Mouse (Mus musculus): ENCODE measurements around the gene Atp8a2. TPM values are rescaled to one million over a fixed set of nuclear protein-coding genes. Genes with fewer than 3 reads are reported as not detected.

The Atp8a2 gene
- polyA plus RNA-seq, 1 experiment, result 0.01 TPM

DNA sequence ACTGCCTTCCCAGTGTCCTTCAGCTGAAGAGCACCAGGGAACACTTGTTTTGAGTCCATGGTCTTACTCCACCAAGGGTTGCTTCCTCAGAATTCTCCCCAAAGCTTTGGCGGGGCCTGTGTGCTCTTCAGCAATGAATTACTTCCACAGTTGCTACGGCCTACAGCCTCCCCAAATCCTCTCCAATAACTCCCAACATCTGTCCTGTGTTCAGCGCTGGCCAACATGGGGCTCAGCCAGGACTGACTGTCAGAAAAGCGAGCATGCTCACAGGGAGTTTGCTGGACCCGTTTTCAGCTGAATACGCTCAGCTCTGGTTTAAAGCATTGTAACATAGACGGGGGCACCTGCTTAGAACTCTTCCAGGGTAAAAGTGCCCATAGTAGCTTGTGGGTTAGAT lies 489.0 kb downstream of the Atp8a2 start:
- H3K27me3 ChIP-seq (ENCODE audit: control insufficient read depth), result no peaks in the 10 kb centered on the region
- no peaks in the 10 kb centered on the region for H3K36me3 ChIP-seq (ENCODE audit: control insufficient read depth)
- TF ChIP-seq TAL1 (IDR thresholded peaks at IDR 0.05; ENCODE audit: low read length) (no peak), GATA1 (IDR thresholded peaks at IDR 0.05; ENCODE audit: low read length) (no peak)
- H3K4me1 ChIP-seq (ENCODE audit: control insufficient read depth), result no peaks in the 10 kb centered on the region
- no peak overlapping the region for H3K4me3 ChIP-seq (replicated peaks)
- H3K9me3 ChIP-seq (ENCODE audit: control insufficient read depth, low read length), result no peaks in the 10 kb centered on the region

DNA sequence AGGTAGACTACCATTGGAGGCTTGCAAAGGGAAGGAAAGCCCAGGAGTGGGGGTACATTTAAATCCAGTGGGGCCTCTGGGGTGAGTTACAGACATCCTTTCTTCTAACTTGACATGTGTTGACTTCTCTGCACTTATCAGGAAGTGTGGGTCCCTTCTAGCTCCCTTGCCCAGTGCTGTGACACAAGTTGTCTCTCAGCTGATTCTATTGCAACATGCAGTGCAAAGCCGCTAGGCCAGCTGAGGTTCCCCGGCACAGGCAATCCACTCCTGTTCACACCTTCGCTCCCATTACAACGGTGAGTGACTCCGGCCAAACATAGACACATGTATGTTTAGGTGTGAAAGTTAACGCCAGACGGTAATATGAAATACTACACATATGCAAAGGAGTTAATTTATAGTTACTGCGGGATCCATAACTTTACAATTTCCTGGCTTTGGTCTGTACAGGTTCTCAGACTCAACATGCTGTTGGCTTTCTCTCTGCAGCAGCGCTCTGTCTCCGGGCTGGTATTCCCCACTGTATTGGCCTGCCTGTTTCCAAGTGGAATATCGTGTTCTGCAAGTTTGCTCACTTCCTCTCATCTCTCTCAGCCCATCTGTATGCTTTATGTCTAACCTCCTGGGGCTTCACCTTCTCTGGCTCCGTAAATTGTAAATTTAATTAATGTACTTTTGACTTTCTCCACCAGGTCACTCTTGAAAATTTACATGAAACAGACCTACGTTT lies 491.5 kb downstream of the Atp8a2 start:
- no peaks in the 10 kb centered on the region for H3K27me3 ChIP-seq (ENCODE audit: control insufficient read depth)
- H3K36me3 ChIP-seq (ENCODE audit: control insufficient read depth), result no peaks in the 10 kb centered on the region
- H3K4me3 ChIP-seq (replicated peaks), result no peak overlapping the region
- no peaks in the 10 kb centered on the region for H3K9me3 ChIP-seq (ENCODE audit: control insufficient read depth, low read length)
- H3K4me1 ChIP-seq (ENCODE audit: control insufficient read depth), result no peaks in the 10 kb centered on the region
- TF ChIP-seq TAL1 (IDR thresholded peaks at IDR 0.05; ENCODE audit: low read length) (no peak), GATA1 (IDR thresholded peaks at IDR 0.05; ENCODE audit: low read length) (no peak)

DNA sequence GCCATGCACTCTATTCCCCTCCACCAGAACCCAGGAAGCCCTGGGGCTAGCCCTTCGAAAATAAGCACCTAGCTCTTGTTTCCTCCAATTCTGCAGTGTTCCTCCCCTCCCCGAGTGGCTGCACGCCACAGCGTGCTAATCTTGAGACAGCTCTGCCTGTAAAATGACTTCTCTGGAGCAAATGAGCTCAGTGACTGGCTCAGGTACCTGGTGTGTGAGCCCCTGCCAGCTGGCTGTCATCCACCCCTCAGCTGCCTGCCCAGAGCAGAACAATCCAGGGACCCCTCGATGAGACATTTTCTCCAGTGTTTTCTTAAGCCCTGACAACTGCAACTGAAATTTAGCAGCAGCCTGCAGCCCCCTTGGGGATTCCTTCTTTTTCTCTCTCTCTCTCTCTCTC lies 495.5 kb downstream of the Atp8a2 start:
- H3K4me1 ChIP-seq (ENCODE audit: control insufficient read depth), result no peaks in the 10 kb centered on the region
- H3K36me3 ChIP-seq (ENCODE audit: control insufficient read depth), result no peaks in the 10 kb centered on the region
- no peaks in the 10 kb centered on the region for H3K27me3 ChIP-seq (ENCODE audit: control insufficient read depth)
- no peak overlapping the region for H3K4me3 ChIP-seq (replicated peaks)
- no peak for TF ChIP-seq GATA1 (IDR thresholded peaks at IDR 0.05; ENCODE audit: low read length)
- no peak for TF ChIP-seq TAL1 (IDR thresholded peaks at IDR 0.05; ENCODE audit: low read length)
- no peaks in the 10 kb centered on the region for H3K9me3 ChIP-seq (ENCODE audit: control insufficient read depth, low read length)

DNA sequence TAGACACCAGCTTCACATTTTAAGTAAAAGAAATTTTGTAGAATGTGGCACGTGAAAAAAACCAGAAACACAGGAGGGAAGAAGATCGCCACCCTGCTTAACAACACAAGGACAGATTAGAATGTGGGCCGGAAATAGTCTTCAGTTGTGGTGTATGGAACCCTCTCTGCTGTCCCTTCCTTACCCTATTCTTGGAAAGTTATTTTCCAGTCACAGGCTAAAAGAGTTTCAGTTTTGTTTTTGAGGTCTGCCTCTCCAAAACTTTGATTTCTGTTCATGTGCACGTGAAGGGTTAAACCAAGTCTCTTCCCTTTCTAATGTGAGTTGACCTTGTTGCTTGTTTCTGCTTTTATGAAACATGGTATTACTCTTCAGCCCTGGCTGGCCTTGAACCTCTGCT lies 501.8 kb downstream of the Atp8a2 start:
- TF ChIP-seq GATA1 (IDR thresholded peaks at IDR 0.05; ENCODE audit: low read length) (no peak), TAL1 (IDR thresholded peaks at IDR 0.05; ENCODE audit: low read length) (no peak)
- no peaks in the 10 kb centered on the region for H3K9me3 ChIP-seq (ENCODE audit: control insufficient read depth, low read length)
- no peaks in the 10 kb centered on the region for H3K27me3 ChIP-seq (ENCODE audit: control insufficient read depth)
- no peak overlapping the region for H3K4me3 ChIP-seq (replicated peaks)
- no peaks in the 10 kb centered on the region for H3K36me3 ChIP-seq (ENCODE audit: control insufficient read depth)
- H3K4me1 ChIP-seq (ENCODE audit: control insufficient read depth), result no peaks in the 10 kb centered on the region

DNA sequence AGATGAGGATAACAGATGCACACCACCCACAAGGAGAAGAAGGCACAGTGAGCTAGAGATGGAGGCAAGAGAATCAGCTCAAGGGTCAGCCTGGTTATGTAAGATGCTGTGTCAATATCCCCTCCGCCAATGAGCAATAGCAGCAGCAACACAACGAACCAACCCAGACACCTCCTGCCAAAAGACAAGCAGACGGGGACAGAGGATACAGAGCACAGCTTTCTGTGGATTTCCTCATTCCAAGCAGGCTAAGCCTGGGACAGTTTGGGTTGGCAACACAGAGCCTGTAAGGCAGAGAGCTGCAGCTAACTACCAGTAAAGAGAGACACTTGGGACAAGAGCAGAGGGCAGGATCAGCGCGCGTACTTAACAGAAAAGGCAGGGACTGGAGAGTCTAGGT lies 504.8 kb downstream of the Atp8a2 start:
- Histone ChIP-seq H3K4me3 (replicated peaks) (no peak overlapping the region), H3K9me3 (ENCODE audit: control insufficient read depth, low read length) (no peaks in the 10 kb centered on the region), H3K4me1 (ENCODE audit: control insufficient read depth) (no peaks in the 10 kb centered on the region), H3K36me3 (ENCODE audit: control insufficient read depth) (no peaks in the 10 kb centered on the region), H3K27me3 (ENCODE audit: control insufficient read depth) (no peaks in the 10 kb centered on the region)
- TF ChIP-seq GATA1 (IDR thresholded peaks at IDR 0.05; ENCODE audit: low read length), result no peak

DNA sequence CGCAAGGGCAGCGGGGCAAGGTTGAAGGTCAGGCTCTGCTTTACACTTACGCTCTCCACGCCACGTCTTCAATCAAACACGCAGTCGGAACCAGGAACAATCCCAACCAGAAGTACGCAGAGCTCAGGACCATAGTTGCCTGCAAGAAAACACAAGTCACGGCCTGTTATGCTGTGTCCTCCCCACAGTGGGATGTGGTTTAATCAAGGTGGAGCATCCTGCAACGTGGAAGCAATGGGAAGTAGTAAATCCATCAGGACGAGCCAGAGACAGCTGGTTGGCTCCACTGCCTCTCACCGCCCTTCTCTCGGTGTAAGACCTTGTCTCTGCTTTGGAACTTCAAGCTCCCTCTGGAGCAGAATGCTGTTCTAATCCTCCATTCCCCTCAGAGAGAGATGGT lies 505.6 kb downstream of the Atp8a2 start:
- Histone ChIP-seq H3K4me1 (ENCODE audit: control insufficient read depth) (no peaks in the 10 kb centered on the region), H3K27me3 (ENCODE audit: control insufficient read depth) (no peaks in the 10 kb centered on the region), H3K36me3 (ENCODE audit: control insufficient read depth) (no peaks in the 10 kb centered on the region), H3K9me3 (ENCODE audit: control insufficient read depth, low read length) (no peaks in the 10 kb centered on the region), H3K4me3 (replicated peaks) (no peak overlapping the region)
- no peak for TF ChIP-seq GATA1 (IDR thresholded peaks at IDR 0.05; ENCODE audit: low read length)
- no peak for TF ChIP-seq TAL1 (IDR thresholded peaks at IDR 0.05; ENCODE audit: low read length)

DNA sequence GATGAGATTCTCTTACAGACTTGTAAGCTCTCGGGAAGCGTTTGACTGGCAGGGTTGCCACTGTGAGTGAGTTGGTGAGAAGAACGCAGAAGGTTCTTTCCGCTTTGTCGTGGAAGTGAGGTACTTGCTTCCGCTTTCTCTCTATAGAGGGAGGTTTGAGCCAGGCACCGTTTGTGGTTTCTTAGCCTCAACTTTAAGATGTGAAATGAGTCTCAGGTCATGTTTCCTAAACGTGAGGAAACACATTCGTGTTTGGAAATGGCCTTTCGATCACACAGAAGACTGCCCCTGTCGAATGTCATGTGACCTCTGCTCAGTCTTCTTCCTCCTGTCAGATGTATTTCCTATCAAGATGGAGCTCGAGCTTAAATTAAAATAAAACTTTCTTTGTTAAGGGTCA lies 506.0 kb downstream of the Atp8a2 start:
- TF ChIP-seq TAL1 (IDR thresholded peaks at IDR 0.05; ENCODE audit: low read length) (no peak), GATA1 (IDR thresholded peaks at IDR 0.05; ENCODE audit: low read length) (no peak)
- no peak overlapping the region for H3K4me3 ChIP-seq (replicated peaks)
- H3K36me3 ChIP-seq (ENCODE audit: control insufficient read depth), result no peaks in the 10 kb centered on the region
- no peaks in the 10 kb centered on the region for H3K27me3 ChIP-seq (ENCODE audit: control insufficient read depth)
- H3K9me3 ChIP-seq (ENCODE audit: control insufficient read depth, low read length), result no peaks in the 10 kb centered on the region
- H3K4me1 ChIP-seq (ENCODE audit: control insufficient read depth), result no peaks in the 10 kb centered on the region

DNA sequence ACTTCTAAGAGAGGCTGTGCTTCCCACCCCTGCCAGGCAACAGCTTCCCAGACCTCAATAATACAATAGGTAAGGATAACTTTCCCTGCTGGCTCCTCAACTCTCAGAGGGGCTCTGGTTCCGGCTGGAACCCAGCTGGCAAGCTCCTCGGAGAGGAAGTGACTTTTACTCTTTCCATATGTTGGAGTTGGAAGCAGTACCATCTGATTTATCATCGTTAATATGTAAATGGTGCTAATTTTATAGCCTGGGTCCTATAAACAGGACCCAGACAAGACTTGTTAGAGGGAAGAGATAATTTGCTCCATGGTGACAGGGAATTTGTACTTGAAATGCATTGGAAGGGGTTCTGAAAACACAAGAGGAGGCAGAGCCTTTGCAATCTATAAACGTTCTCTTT lies 507.4 kb downstream of the Atp8a2 start:
- Histone ChIP-seq H3K9me3 (ENCODE audit: control insufficient read depth, low read length) (no peaks in the 10 kb centered on the region), H3K4me1 (ENCODE audit: control insufficient read depth) (no peaks in the 10 kb centered on the region), H3K4me3 (replicated peaks) (no peak overlapping the region), H3K27me3 (ENCODE audit: control insufficient read depth) (no peaks in the 10 kb centered on the region), H3K36me3 (ENCODE audit: control insufficient read depth) (no peaks in the 10 kb centered on the region)
- TF ChIP-seq TAL1 (IDR thresholded peaks at IDR 0.05; ENCODE audit: low read length) (no peak), GATA1 (IDR thresholded peaks at IDR 0.05; ENCODE audit: low read length) (no peak)

DNA sequence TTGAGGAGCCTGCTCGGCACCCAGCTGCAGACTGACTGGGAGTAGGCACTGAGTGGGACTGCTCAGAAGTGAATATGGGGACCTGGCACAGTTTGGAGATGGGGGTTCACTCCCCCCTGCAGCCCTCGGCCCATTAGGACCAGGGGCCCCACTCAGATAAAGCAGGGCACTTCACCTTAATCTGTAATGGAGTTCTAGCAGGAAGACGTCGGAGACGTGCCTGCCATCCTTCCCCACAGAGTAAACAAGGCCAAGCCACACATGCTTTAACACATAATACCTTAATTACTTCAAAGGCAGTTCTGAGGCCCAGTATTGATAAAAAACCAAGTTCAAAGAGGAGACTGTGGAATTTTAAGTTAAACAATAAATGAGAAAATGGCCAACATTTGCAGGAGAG lies 510.8 kb downstream of the Atp8a2 start:
- Histone ChIP-seq H3K9me3 (ENCODE audit: control insufficient read depth, low read length) (no peaks in the 10 kb centered on the region), H3K4me3 (replicated peaks) (no peak overlapping the region), H3K4me1 (ENCODE audit: control insufficient read depth) (no peaks in the 10 kb centered on the region), H3K36me3 (ENCODE audit: control insufficient read depth) (no peaks in the 10 kb centered on the region), H3K27me3 (ENCODE audit: control insufficient read depth) (no peaks in the 10 kb centered on the region)
- TF ChIP-seq GATA1 (IDR thresholded peaks at IDR 0.05; ENCODE audit: low read length) (no peak), TAL1 (IDR thresholded peaks at IDR 0.05; ENCODE audit: low read length) (no peak)

DNA sequence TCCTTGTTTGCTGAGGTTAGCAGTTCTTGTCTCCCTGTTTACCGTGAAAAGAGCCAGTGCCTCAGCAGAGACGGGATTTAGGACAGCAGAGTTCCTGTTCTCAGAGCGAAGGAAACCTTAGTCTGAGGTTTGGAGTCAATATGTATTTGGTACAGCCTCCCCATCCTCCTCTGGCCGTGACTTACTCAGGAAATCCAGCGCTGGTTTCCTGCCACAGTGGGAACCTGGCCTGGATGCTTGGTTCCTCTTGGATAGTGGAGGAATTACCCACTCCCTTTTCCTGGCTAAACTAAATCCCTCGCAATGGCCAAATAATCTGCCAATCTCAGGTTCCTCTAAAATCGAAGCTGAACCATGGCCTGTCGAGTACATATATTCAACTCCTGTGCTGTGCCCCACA lies 511.6 kb downstream of the Atp8a2 start:
- no peaks in the 10 kb centered on the region for H3K27me3 ChIP-seq (ENCODE audit: control insufficient read depth)
- no peak overlapping the region for H3K4me3 ChIP-seq (replicated peaks)
- TF ChIP-seq GATA1 (IDR thresholded peaks at IDR 0.05; ENCODE audit: low read length), result no peak
- TF ChIP-seq TAL1 (IDR thresholded peaks at IDR 0.05; ENCODE audit: low read length), result no peak
- no peaks in the 10 kb centered on the region for H3K4me1 ChIP-seq (ENCODE audit: control insufficient read depth)
- H3K36me3 ChIP-seq (ENCODE audit: control insufficient read depth), result no peaks in the 10 kb centered on the region
- no peaks in the 10 kb centered on the region for H3K9me3 ChIP-seq (ENCODE audit: control insufficient read depth, low read length)
